Comparison of ENCODE assay signal across 8 mouse cellular contexts in genomic region chr4:130036112-130036511, GRCm38 (mm10). TPM values are rescaled to one million over a fixed set of nuclear protein-coding genes. Genes with fewer than 3 reads are reported as not detected.
DNase-seq lines count a peak whose midpoint lies in the region; ATAC-seq and TF ChIP-seq lines count a peak whose summit lies in the region.

No protein-coding gene starts in this region.

- peak overlapping the region; percentile 40 for H3K4me2 ChIP-seq in kidney, embryonic 16.5 days (replicated peaks; ENCODE audit: low read depth, low read length)
- H3K4me2 ChIP-seq in midbrain, embryonic 15.5 days, result no peak overlapping the region

- 7% methylated on average over 8 of the region's 8 CpGs for WGBS in heart, embryonic 10.5 days
- 3% methylated on average over 7 of the region's 8 CpGs for WGBS in kidney, embryonic 16.5 days
- WGBS in midbrain, embryonic 15.5 days, result 8% methylated on average over 7 of the region's 8 CpGs

- DNase-seq in gastrocnemius, adult 18-20 months (ENCODE audit: low spot score), result peak; percentile 34
- DNase-seq in gastrocnemius, adult 8-10 months (ENCODE audit: low spot score in 2 of 2), result no peak
- peak; percentile 58 for DNase-seq in embryo, embryonic 10 days (ENCODE audit: low spot score)
- DNase-seq in heart, embryonic 10.5 days (ENCODE audit: low spot score), result no peak
- peak; percentile 50 for DNase-seq in urinary bladder, postnatal 14 days (ENCODE audit: low spot score)

- ATAC-seq in kidney, embryonic 16.5 days (ENCODE audit: low FRiP score, low TSS enrichment), result peak; percentile 55
- ATAC-seq in midbrain, embryonic 15.5 days (replicated peaks), result peak; percentile 14; the same call in 1 of the 2 replicates

- H3K9me3 ChIP-seq in E14TG2a.4 (ENCODE audit: low read length), result no peaks in the 10 kb centered on the region
- H3K9me3 ChIP-seq in heart, embryonic 10.5 days, result no peaks in the 10 kb centered on the region
- H3K9me3 ChIP-seq in kidney, embryonic 16.5 days (ENCODE audit: low read length), result no peaks in the 10 kb centered on the region
- no peaks in the 10 kb centered on the region for H3K9me3 ChIP-seq in midbrain, embryonic 15.5 days

- no peak overlapping the region for H3K9ac ChIP-seq in kidney, embryonic 16.5 days (replicated peaks; ENCODE audit: low read length)
- H3K9ac ChIP-seq in midbrain, embryonic 15.5 days, result no peak overlapping the region

- TF ChIP-seq CTCF in E14TG2a.4 (conservative IDR thresholded peaks at IDR 0.05; ENCODE audit: low read length), result peak; percentile 49

- peak overlapping the region; percentile 87 for H3K27ac ChIP-seq in heart, embryonic 10.5 days
- H3K27ac ChIP-seq in kidney, embryonic 16.5 days (ENCODE audit: low read length), result peak overlapping the region; percentile 77
- H3K27ac ChIP-seq in midbrain, embryonic 15.5 days, result no peak overlapping the region

- H3K4me1 ChIP-seq in E14TG2a.4 (replicated peaks; ENCODE audit: low read depth, low read length), result peaks cover 29% of the 10 kb centered on the region
- H3K4me1 ChIP-seq in heart, embryonic 10.5 days, result peaks cover 21% of the 10 kb centered on the region
- peaks cover 14% of the 10 kb centered on the region for H3K4me1 ChIP-seq in kidney, embryonic 16.5 days (ENCODE audit: insufficient read depth, low read length)
- H3K4me1 ChIP-seq in midbrain, embryonic 15.5 days, result peaks cover 36% of the 10 kb centered on the region

- no peak overlapping the region for H3K4me3 ChIP-seq in E14TG2a.4 (replicated peaks; ENCODE audit: low read length)
- no peak overlapping the region for H3K4me3 ChIP-seq in heart, embryonic 10.5 days
- H3K4me3 ChIP-seq in kidney, embryonic 16.5 days (ENCODE audit: low read length), result no peak overlapping the region
- no peak overlapping the region for H3K4me3 ChIP-seq in midbrain, embryonic 15.5 days

- H3K36me3 ChIP-seq in E14TG2a.4 (ENCODE audit: insufficient read depth, low read length), result no peaks in the 10 kb centered on the region
- no peaks in the 10 kb centered on the region for H3K36me3 ChIP-seq in heart, embryonic 10.5 days
- H3K36me3 ChIP-seq in kidney, embryonic 16.5 days (ENCODE audit: insufficient read depth, low read length), result no peaks in the 10 kb centered on the region
- no peaks in the 10 kb centered on the region for H3K36me3 ChIP-seq in midbrain, embryonic 15.5 days (replicated peaks)

- peaks cover 74% of the 10 kb centered on the region for H3K27me3 ChIP-seq in E14TG2a.4 (ENCODE audit: insufficient read depth, low read length)
- peaks cover 43% of the 10 kb centered on the region for H3K27me3 ChIP-seq in heart, embryonic 10.5 days (ENCODE audit: insufficient read depth, poor library complexity, severe bottlenecking)
- peaks cover 21% of the 10 kb centered on the region; the same call in 1 of the 2 replicates for H3K27me3 ChIP-seq in kidney, embryonic 16.5 days (ENCODE audit: insufficient read depth, low read length)
- no peaks in the 10 kb centered on the region for H3K27me3 ChIP-seq in midbrain, embryonic 15.5 days (replicated peaks)

RNA-seq across cellular contexts. Expression of gene Col16a1, which starts 11.5 kb away (rescaled TPM):
- 1 to 10 TPM; 2.5 to 2.9 TPM for total RNA-seq in gastrocnemius, adult 18-20 months (2021)
- 1 to 10 TPM; 1.6 to 4.1 (median 2.3) TPM for total RNA-seq in gastrocnemius, adult 8-10 months (2022)
- 11.0 and 11.7 TPM in 2 replicates for polyA plus RNA-seq in heart, embryonic 10.5 days (2016; fragmentation: Nextera tagmentation; extraction: Ambion mirVana)
- polyA plus RNA-seq in kidney, embryonic 16.5 days (2015; fragmentation: Nextera tagmentation; extraction: Ambion mirVana), result 41.2 and 48.8 TPM in 2 replicates
- 7.8 and 12.9 TPM in 2 replicates for polyA plus RNA-seq in midbrain, embryonic 15.5 days (2015; fragmentation: Nextera tagmentation; extraction: Ambion mirVana)

RNA-seq across cellular contexts. Expression of gene Adgrb2, which starts 51.4 kb away (rescaled TPM):
- 1 to 10 TPM in 1 of 2 experiments, under 1 TPM in 1; 0.21 to 2.5 TPM for total RNA-seq in gastrocnemius, adult 18-20 months (2021)
- 1 to 10 TPM in 2 of 4 experiments, under 1 TPM in 2; 0.29 to 2.3 (median 1.1) TPM for total RNA-seq in gastrocnemius, adult 8-10 months (2022)
- polyA plus RNA-seq in heart, embryonic 10.5 days (2016; fragmentation: Nextera tagmentation; extraction: Ambion mirVana), result 1.2 and 3.1 TPM in 2 replicates
- polyA plus RNA-seq in kidney, embryonic 16.5 days (2015; fragmentation: Nextera tagmentation; extraction: Ambion mirVana), result 1.7 and 3.2 TPM in 2 replicates
- 19.4 and 23.6 TPM in 2 replicates for polyA plus RNA-seq in midbrain, embryonic 15.5 days (2015; fragmentation: Nextera tagmentation; extraction: Ambion mirVana)

Comparison
In these comparisons a context has a peak if more than half of its experiments do, and no peak if none do; other contexts are left out.
1. DNase-seq: peak in gastrocnemius, adult 18-20 months (single experiment), embryo, embryonic 10 days (single experiment) and urinary bladder, postnatal 14 days (single experiment); none in gastrocnemius, adult 8-10 months (0 of 2) and heart, embryonic 10.5 days (single experiment).